Mouse (Mus musculus) MEL (cell line): ENCODE measurements around the gene Pknox2.

Experiments
- CTCF ChIP-seq, 3 experiments: IDR thresholded peaks in 2 of 3; conservative IDR thresholded peaks in 1 of 3; 2 replicates each; pipeline ENCODE4 v1.5.1; 2011 to 2012; ENCODE audit warnings: low read length in 3 of 3, low read depth in 2 of 3, mild to moderate bottlenecking in 2 of 3, improper control_type of control experiment in 1 of 3, inconsistent platforms in 1 of 3, mixed read lengths in 1 of 3, moderate library complexity in 1 of 3; ENCODE audit not compliant: control insufficient read depth in 1 of 3, insufficient read depth in 1 of 3, poor library complexity in 1 of 3, severe bottlenecking in 1 of 3
- E2F4 ChIP-seq: IDR thresholded peaks from 2 replicates; pipeline ENCODE4 v1.6.1; 2011; ENCODE audit warnings: low read depth, low read length, improper control_type of control experiment, borderline replicate concordance
- MYC ChIP-seq: IDR thresholded peaks from 2 replicates; pipeline ENCODE4 v1.6.1; 2011; ENCODE audit warnings: low read depth, mild to moderate bottlenecking, low read length, improper control_type of control experiment, moderate library complexity
- POLR2A ChIP-seq, 2 experiments: IDR thresholded peaks; 2 replicates each; pipeline ENCODE4 v1.6.1; 2011 to 2012; ENCODE audit warnings: low read length in 2 of 2, mild to moderate bottlenecking in 2 of 2, control low read depth in 1 of 2, improper control_type of control experiment in 1 of 2, low read depth in 1 of 2, moderate library complexity in 1 of 2; ENCODE audit not compliant: control insufficient read depth in 1 of 2, insufficient read depth in 1 of 2, poor library complexity in 1 of 2
- USF1 ChIP-seq: IDR thresholded peaks from 2 replicates; pipeline ENCODE4 v1.6.1; 2014; ENCODE audit warnings: low read depth, mild to moderate bottlenecking, inconsistent platforms, low read length, improper control_type of control experiment, moderate library complexity

DNA sequence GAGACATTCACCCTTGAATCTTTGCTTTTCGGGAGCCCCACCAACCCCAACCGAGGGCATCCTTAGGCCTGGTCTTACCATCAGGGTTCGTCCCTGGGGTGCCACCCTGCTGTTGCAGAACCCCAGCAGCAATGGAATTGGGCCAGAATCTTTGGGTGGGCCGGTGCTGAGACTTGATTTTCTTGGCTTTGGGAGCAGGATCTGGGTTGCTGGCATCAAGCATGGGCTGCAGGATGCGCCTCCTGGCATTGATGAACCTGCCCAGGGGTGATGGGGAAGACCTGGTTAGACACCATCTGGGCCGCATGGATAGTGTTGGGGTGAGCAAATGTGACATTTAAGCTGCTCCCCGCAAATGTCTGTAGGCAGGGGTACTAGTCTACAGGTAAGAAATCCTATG, 253.0 kb downstream of the Pknox2 start:
- TF ChIP-seq CTCF (IDR thresholded peaks at IDR 0.05 in 2 of 3, conservative IDR thresholded peaks at IDR 0.05 in 1 of 3; ENCODE audit: control insufficient read depth in 1 of 3, insufficient read depth in 1 of 3, low read depth in 2 of 3, low read length in 3 of 3, poor library complexity in 1 of 3, severe bottlenecking in 1 of 3) (no peak), E2F4 (no peak), USF1 (no peak), MYC (no peak), POLR2A (IDR thresholded peaks at IDR 0.05; ENCODE audit: control insufficient read depth in 1 of 2, insufficient read depth in 1 of 2, low read depth in 1 of 2, low read length in 2 of 2, poor library complexity in 1 of 2) (no peak)
